Mouse (Mus musculus) liver, postnatal 0 days (tissue): ENCODE data around the gene Gabrp. TPM values are rescaled to one million over a fixed set of nuclear protein-coding genes. Genes with fewer than 3 reads are reported as not detected.

Experiments
- ATAC-seq: fragments of 200-750 bp; cut with Nextera tagmentation; 2 replicates; pipeline ENCODE4 v1.8.0; 2017; ENCODE audit warnings: mild to moderate bottlenecking, moderate library complexity
- DNase-seq: peaks from one replicate; pipeline ENCODE4 v3.0.0-alpha.2; 2016
- H3K27ac ChIP-seq: fragments of 300-500 bp; sonication (generic); 2 replicates; pipeline ENCODE4 v1.5.1; 2014; ENCODE audit warnings: antibody characterized with exemption, moderate library complexity, mild to moderate bottlenecking, low read depth
- H3K27me3 ChIP-seq: fragments of 300-500 bp; sonication (generic); 2 replicates; pipeline ENCODE4 v1.6.1; 2014; ENCODE audit warnings: low read length, control low read depth, mixed read lengths; ENCODE audit not compliant: insufficient read depth
- H3K36me3 ChIP-seq: fragments of 300-500 bp; sonication (generic); replicated peaks from 2 replicates; pipeline ENCODE4 v1.6.1; 2014; ENCODE audit warnings: mild to moderate bottlenecking, control low read depth, low read length, moderate library complexity, mixed read lengths; ENCODE audit not compliant: insufficient read depth
- H3K4me1 ChIP-seq: fragments of 300-500 bp; sonication (generic); 2 replicates; pipeline ENCODE4 v1.6.1; 2014; ENCODE audit warnings: antibody characterized with exemption, mild to moderate bottlenecking, control low read depth; ENCODE audit not compliant: insufficient read depth
- H3K4me2 ChIP-seq: fragments of 300-500 bp; sonication (generic); 2 replicates; pipeline ENCODE4 v1.6.1; 2014; ENCODE audit warnings: low read depth, mild to moderate bottlenecking, low read length, moderate library complexity, mixed read lengths
- H3K4me3 ChIP-seq: fragments of 300-500 bp; sonication (generic); 2 replicates; pipeline ENCODE4 v1.5.1; 2014; ENCODE audit warnings: low read depth, low read length
- H3K9ac ChIP-seq: fragments of 300-500 bp; sonication (generic); replicated peaks from 2 replicates; pipeline ENCODE4 v1.6.1; 2014; ENCODE audit warnings: mild to moderate bottlenecking, moderate library complexity
- H3K9me3 ChIP-seq: fragments of 300-500 bp; sonication (generic); 2 replicates; pipeline ENCODE4 v1.6.1; 2016; ENCODE audit warnings: mild to moderate bottlenecking, control low read depth, low read length, mixed read lengths
- CTCF ChIP-seq: sonication (generic); IDR thresholded peaks from 2 replicates; pipeline ENCODE4 v1.5.1; 2016; ENCODE audit warnings: antibody characterized with exemption, low read depth
- EP300 ChIP-seq: IDR thresholded peaks from 2 replicates; pipeline ENCODE4 v1.6.1; 2016; ENCODE audit warnings: antibody characterized with exemption, low read depth, mild to moderate bottlenecking
- WGBS: fragments of 180-500 bp; shearing (Covaris S2); extraction: QIAGEN DNeasy Blood & Tissue Kit; methylation state at CpG from one replicate; pipeline ENCODE4 v1.1.7; 2014; ENCODE audit not compliant: insufficient replicate concordance; 5-methylcytosine and 5-hydroxymethylcytosine counted together
- polyA plus RNA-seq: library from polyadenylated mRNA; unstranded; fragments of >200 nt; fragmentation: Nextera tagmentation; extraction: Ambion mirVana; gene quantifications from 2 replicates; pipeline ENCODE4 v1.2.1, GENCODE M21; 2015

Gene Gabrp
- 0.05 TPM in 1 of 2 replicates, not detected in the other for polyA plus RNA-seq

GRCm38 (mm10) chr11:33578859-33579258 is at the start of gene Gabrp:
Gene Gabrp (minus strand): TSS chr11:33578959.
- TF ChIP-seq CTCF (no peak), EP300 (no peak)
- Histone ChIP-seq H3K27me3 (no peaks in the 10 kb centered on the region), H3K9me3 (no peaks in the 10 kb centered on the region), H3K4me3 (no peak within 1 kb of the TSS), H3K9ac (no peak within 1 kb of the TSS), H3K4me1 (no peaks in the 10 kb centered on the region), H3K4me2 (no peak within 1 kb of the TSS), H3K36me3 (no peaks in the 10 kb centered on the region), H3K27ac (no peak within 1 kb of the TSS)
- ATAC-seq: no peak
- 52% methylated on average over 6 of the region's 6 CpGs for WGBS
- no peak for DNase-seq

GRCm38 (mm10) chr11:33627136-33627742 is 48.5 kb upstream of the Gabrp start:
- DNase-seq: no peak
- no peak for ATAC-seq
- no peak overlapping the region for H3K4me2 ChIP-seq
- no peak overlapping the region for H3K4me3 ChIP-seq
- H3K27ac ChIP-seq: no peak overlapping the region
- no peaks in the 10 kb centered on the region for H3K9me3 ChIP-seq
- H3K9ac ChIP-seq: no peak overlapping the region
- TF ChIP-seq CTCF (no peak), EP300 (no peak)
- H3K36me3 ChIP-seq: no peaks in the 10 kb centered on the region
- no peaks in the 10 kb centered on the region for H3K4me1 ChIP-seq
- no peaks in the 10 kb centered on the region for H3K27me3 ChIP-seq
- 69% methylated on average over 4 of the region's 4 CpGs for WGBS

GRCm38 (mm10) chr11:33614218-33614617 is 35.5 kb upstream of the Gabrp start:
- H3K4me3 ChIP-seq: no peak overlapping the region
- no peaks in the 10 kb centered on the region for H3K4me1 ChIP-seq
- TF ChIP-seq EP300 (no peak), CTCF (peak; percentile 87)
- ATAC-seq (no peak), DNase-seq (peak; percentile 62)
- H3K4me2 ChIP-seq: no peak overlapping the region
- H3K27ac ChIP-seq: no peak overlapping the region
- H3K27me3 ChIP-seq: 0 out of 2 replicates have a peak, but pooled peaks cover 5% of the 10 kb centered on the region
- no peak overlapping the region for H3K9ac ChIP-seq
- WGBS: 5% methylated on average over 15 of the region's 15 CpGs
- H3K9me3 ChIP-seq: no peaks in the 10 kb centered on the region
- H3K36me3 ChIP-seq: no peaks in the 10 kb centered on the region

- TF ChIP-seq EP300 (no peak), CTCF (no peak)
- Histone ChIP-seq H3K9ac (no peak overlapping the region), H3K36me3 (no peaks in the 10 kb centered on the region), H3K4me1 (no peaks in the 10 kb centered on the region), H3K27me3 (no peaks in the 10 kb centered on the region), H3K27ac (no peak overlapping the region), H3K4me2 (no peak overlapping the region), H3K4me3 (no peak overlapping the region), H3K9me3 (no peaks in the 10 kb centered on the region)
- whole genome bisulfite sequencing: 42% methylated on average over 3 of the region's 3 CpGs
- DNase-seq (no peak), ATAC-seq (no peak)
Measured at GRCm38 (mm10) chr11:33607784-33608183, 29.0 kb upstream of the Gabrp start.

- Histone ChIP-seq H3K27me3 (no peaks in the 10 kb centered on the region), H3K27ac (no peak overlapping the region), H3K4me3 (no peak overlapping the region), H3K4me2 (no peak overlapping the region), H3K9ac (no peak overlapping the region), H3K36me3 (no peaks in the 10 kb centered on the region), H3K9me3 (no peaks in the 10 kb centered on the region), H3K4me1 (no peaks in the 10 kb centered on the region)
- TF ChIP-seq CTCF: no peak
- no peak for TF ChIP-seq EP300
- WGBS: 51% methylated on average over 2 of the region's 2 CpGs
- no peak for ATAC-seq
- no peak for DNase-seq
Measured at GRCm38 (mm10) chr11:33603174-33603573, 24.4 kb upstream of the Gabrp start.

GRCm38 (mm10) chr11:33598986-33599385 is 20.2 kb upstream of the Gabrp start, which contains the start of gene D130052B06Rik:
Gene D130052B06Rik (plus strand): TSS chr11:33599302.
- ATAC-seq: no peak
- 74% methylated on average over 4 of the region's 4 CpGs for WGBS
- Histone ChIP-seq H3K4me1 (no peaks in the 10 kb centered on the region), H3K9ac (no peak within 1 kb of the TSS), H3K4me2 (no peak within 1 kb of the TSS), H3K36me3 (no peaks in the 10 kb centered on the region), H3K27ac (no peak within 1 kb of the TSS), H3K27me3 (no peaks in the 10 kb centered on the region), H3K9me3 (no peaks in the 10 kb centered on the region), H3K4me3 (no peak within 1 kb of the TSS)
- no peak for TF ChIP-seq CTCF
- no peak for TF ChIP-seq EP300
- DNase-seq: no peak

GRCm38 (mm10) chr11:33596655-33597054 is 17.9 kb upstream of the Gabrp start:
- no peak for DNase-seq
- Histone ChIP-seq H3K9me3 (no peaks in the 10 kb centered on the region), H3K9ac (no peak overlapping the region), H3K4me3 (no peak overlapping the region), H3K36me3 (no peaks in the 10 kb centered on the region), H3K27ac (no peak overlapping the region), H3K27me3 (no peaks in the 10 kb centered on the region), H3K4me1 (no peaks in the 10 kb centered on the region), H3K4me2 (no peak overlapping the region)
- ATAC-seq: no peak
- TF ChIP-seq EP300: no peak
- no peak for TF ChIP-seq CTCF
- WGBS: 71% methylated on average over 4 of the region's 4 CpGs
